Mouse (Mus musculus) CH12.LX (cell line): Measurements from ENCODE around the gene 4933402D24Rik.

Experiments used
- ELF1 ChIP-seq: IDR thresholded peaks from 2 replicates; pipeline ENCODE4 v1.6.1; 2014; ENCODE audit warnings: low read depth, mild to moderate bottlenecking, inconsistent platforms, low read length, improper control_type of control experiment
- KAT2A ChIP-seq: IDR thresholded peaks from 2 replicates; pipeline ENCODE4 v1.6.1; 2012; ENCODE audit warnings: low read length, improper control_type of control experiment, inconsistent platforms; ENCODE audit not compliant: insufficient replicate concordance

DNA sequence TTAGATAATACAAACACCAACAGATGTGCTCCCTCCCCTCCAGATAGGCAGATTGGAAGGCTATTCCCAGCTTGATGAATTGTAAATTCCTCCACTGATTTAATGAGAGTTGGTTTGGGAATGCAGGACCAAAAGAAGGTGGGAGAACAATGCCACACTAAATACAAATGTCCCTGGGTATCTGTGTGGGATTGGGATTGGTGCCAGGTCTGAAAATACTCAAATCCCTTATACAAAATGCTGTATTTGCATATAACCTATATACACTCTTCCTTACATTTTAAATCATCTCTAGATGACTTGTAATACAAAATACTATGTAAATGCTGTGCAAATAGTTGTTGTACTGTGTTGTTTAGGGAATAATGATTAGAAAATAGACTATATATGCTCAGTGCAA lies 36.0 kb upstream of the 4933402D24Rik start:
- TF ChIP-seq KAT2A (no peak), ELF1 (no peak)
